Mouse (Mus musculus) liver, postnatal 0 days (tissue): ENCODE measurements around the gene Pfn3. TPM values are rescaled to one million over a fixed set of nuclear protein-coding genes. Genes with fewer than 3 reads are reported as not detected.

Experiments
- ATAC-seq: fragments of 200-750 bp; cut with Nextera tagmentation; 2 replicates; pipeline ENCODE4 v1.8.0; 2017; ENCODE audit warnings: mild to moderate bottlenecking, moderate library complexity
- DNase-seq: peaks from one replicate; pipeline ENCODE4 v3.0.0-alpha.2; 2016
- H3K27ac ChIP-seq: fragments of 300-500 bp; sonication (generic); 2 replicates; pipeline ENCODE4 v1.5.1; 2014; ENCODE audit warnings: antibody characterized with exemption, moderate library complexity, mild to moderate bottlenecking, low read depth
- H3K27me3 ChIP-seq: fragments of 300-500 bp; sonication (generic); 2 replicates; pipeline ENCODE4 v1.6.1; 2014; ENCODE audit warnings: low read length, control low read depth, mixed read lengths; ENCODE audit not compliant: insufficient read depth
- H3K36me3 ChIP-seq: fragments of 300-500 bp; sonication (generic); replicated peaks from 2 replicates; pipeline ENCODE4 v1.6.1; 2014; ENCODE audit warnings: mild to moderate bottlenecking, control low read depth, low read length, moderate library complexity, mixed read lengths; ENCODE audit not compliant: insufficient read depth
- H3K4me1 ChIP-seq: fragments of 300-500 bp; sonication (generic); 2 replicates; pipeline ENCODE4 v1.6.1; 2014; ENCODE audit warnings: antibody characterized with exemption, mild to moderate bottlenecking, control low read depth; ENCODE audit not compliant: insufficient read depth
- H3K4me2 ChIP-seq: fragments of 300-500 bp; sonication (generic); 2 replicates; pipeline ENCODE4 v1.6.1; 2014; ENCODE audit warnings: low read depth, mild to moderate bottlenecking, low read length, moderate library complexity, mixed read lengths
- H3K4me3 ChIP-seq: fragments of 300-500 bp; sonication (generic); 2 replicates; pipeline ENCODE4 v1.5.1; 2014; ENCODE audit warnings: low read depth, low read length
- H3K9ac ChIP-seq: fragments of 300-500 bp; sonication (generic); replicated peaks from 2 replicates; pipeline ENCODE4 v1.6.1; 2014; ENCODE audit warnings: mild to moderate bottlenecking, moderate library complexity
- H3K9me3 ChIP-seq: fragments of 300-500 bp; sonication (generic); 2 replicates; pipeline ENCODE4 v1.6.1; 2016; ENCODE audit warnings: mild to moderate bottlenecking, control low read depth, low read length, mixed read lengths
- CTCF ChIP-seq: sonication (generic); IDR thresholded peaks from 2 replicates; pipeline ENCODE4 v1.5.1; 2016; ENCODE audit warnings: antibody characterized with exemption, low read depth
- EP300 ChIP-seq: IDR thresholded peaks from 2 replicates; pipeline ENCODE4 v1.6.1; 2016; ENCODE audit warnings: antibody characterized with exemption, low read depth, mild to moderate bottlenecking
- WGBS: fragments of 180-500 bp; shearing (Covaris S2); extraction: QIAGEN DNeasy Blood & Tissue Kit; methylation state at CpG from one replicate; pipeline ENCODE4 v1.1.7; 2014; ENCODE audit not compliant: insufficient replicate concordance; 5-methylcytosine and 5-hydroxymethylcytosine counted together
- polyA plus RNA-seq: library from polyadenylated mRNA; unstranded; fragments of >200 nt; fragmentation: Nextera tagmentation; extraction: Ambion mirVana; gene quantifications from 2 replicates; pipeline ENCODE4 v1.2.1, GENCODE M21; 2015

The Pfn3 gene
- polyA plus RNA-seq, 1 experiment from 2014 or later: not detected

DNA sequence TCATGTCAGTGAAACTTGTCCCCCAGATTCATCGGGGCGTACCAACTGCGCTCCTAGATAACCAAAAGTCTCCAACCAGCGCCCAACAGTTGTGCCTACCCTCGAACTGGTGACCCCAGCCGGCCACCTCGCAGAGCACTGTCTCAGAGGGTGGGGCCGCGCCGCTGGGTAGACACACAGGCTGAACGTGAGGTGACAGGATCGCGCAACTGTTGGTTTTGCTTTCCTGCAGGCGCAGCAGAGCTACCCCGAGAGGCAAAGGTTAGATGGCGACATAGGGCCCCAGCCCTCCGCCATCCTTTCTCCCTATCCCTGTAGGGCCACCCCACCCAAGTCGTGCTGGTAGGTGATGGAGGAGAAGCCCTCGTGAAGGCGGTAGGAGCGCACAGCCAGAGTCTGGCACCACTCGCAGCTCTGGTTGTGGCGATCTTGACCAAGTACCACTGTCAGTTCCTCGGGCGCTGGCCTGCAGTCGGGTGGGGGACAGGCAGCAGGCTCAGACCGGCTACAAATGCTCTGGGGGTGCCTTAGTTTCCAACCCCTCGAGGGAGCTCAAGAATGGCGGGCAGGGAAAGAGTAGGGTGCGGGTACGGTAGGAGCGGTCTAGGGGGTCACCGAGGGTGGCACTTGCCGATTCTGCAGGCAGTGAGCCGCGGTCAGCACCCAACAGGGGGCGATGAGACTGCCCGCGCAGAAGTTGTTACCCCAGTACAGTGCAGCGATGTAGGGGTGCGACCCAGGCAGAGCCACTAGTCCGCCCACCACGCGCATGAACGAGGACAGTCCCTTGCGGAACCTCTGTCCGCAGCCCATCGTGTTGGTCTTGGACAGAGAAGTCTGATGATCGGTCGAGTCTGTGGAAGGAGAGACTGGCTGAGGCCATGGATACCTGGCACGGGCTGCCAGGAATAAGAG lies 5.2 kb upstream of the Pfn3 start:
- no peak for TF ChIP-seq EP300
- TF ChIP-seq CTCF: no peak
- H3K27ac ChIP-seq: no peak overlapping the region
- H3K9ac ChIP-seq: no peak overlapping the region
- H3K9me3 ChIP-seq: no peaks in the 10 kb centered on the region
- peak; percentile 55 for ATAC-seq
- H3K36me3 ChIP-seq: peaks cover 4% of the 10 kb centered on the region; the same call in 1 of the 2 replicates
- H3K27me3 ChIP-seq: peaks cover 32% of the 10 kb centered on the region
- DNase-seq: peak; percentile 49
- H3K4me1 ChIP-seq: peaks cover 15% of the 10 kb centered on the region
- 24% methylated on average over 51 of the region's 51 CpGs for WGBS
- no peak overlapping the region for H3K4me3 ChIP-seq
- peak overlapping the region; percentile 48 for H3K4me2 ChIP-seq

DNA sequence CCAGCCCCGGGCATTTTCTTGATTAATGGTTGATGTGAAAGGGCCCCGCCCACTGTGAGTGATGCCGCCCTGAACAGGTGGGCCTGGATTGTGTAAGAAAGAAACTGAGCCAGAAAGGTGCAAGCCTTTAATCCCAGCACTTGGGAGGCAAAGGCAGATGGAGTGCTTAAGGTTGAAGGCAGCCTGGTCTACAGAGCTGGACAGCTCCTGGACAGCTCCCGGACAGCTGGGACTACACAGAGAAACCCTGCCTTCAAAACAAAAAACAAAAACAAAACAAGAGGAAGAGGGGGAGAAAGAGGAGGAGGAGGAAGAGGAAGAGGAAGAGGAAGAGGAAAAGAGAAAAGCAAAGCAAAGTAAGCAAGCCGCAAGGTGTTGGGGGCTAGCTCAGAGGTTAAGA lies 4.1 kb upstream of the Pfn3 start:
- Histone ChIP-seq H3K36me3 (peaks cover 4% of the 10 kb centered on the region; the same call in 1 of the 2 replicates), H3K27me3 (peaks cover 41% of the 10 kb centered on the region), H3K4me3 (no peak overlapping the region), H3K9me3 (no peaks in the 10 kb centered on the region), H3K4me1 (peaks cover 15% of the 10 kb centered on the region), H3K4me2 (no peak overlapping the region), H3K27ac (no peak overlapping the region), H3K9ac (no peak overlapping the region)
- DNase-seq: no peak
- 68% methylated on average over 5 of the region's 5 CpGs for WGBS
- TF ChIP-seq EP300 (no peak), CTCF (no peak)
- no peak for ATAC-seq

DNA sequence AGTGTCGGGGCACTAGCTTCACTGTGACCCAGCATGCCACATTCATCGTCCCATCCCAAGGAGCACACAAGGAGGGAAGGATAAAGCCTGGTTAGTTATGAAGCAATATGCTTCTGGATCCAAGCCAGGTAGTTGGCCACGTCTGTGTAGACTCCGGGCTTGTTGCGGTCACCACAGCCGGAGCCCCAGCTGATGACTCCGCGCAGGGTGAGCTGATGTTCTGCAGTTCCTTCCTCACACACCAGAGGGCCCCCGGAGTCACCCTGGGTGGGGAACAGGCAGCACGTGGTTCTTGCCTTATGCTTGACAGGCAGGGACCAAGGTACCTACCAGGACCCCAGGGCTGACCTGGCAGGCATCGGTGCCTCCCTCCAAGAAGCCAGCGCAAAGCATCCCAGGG lies 3.0 kb upstream of the Pfn3 start:
- peak; percentile 80 for ATAC-seq
- 8% methylated on average over 12 of the region's 12 CpGs for WGBS
- peaks cover 42% of the 10 kb centered on the region for H3K27me3 ChIP-seq

DNA sequence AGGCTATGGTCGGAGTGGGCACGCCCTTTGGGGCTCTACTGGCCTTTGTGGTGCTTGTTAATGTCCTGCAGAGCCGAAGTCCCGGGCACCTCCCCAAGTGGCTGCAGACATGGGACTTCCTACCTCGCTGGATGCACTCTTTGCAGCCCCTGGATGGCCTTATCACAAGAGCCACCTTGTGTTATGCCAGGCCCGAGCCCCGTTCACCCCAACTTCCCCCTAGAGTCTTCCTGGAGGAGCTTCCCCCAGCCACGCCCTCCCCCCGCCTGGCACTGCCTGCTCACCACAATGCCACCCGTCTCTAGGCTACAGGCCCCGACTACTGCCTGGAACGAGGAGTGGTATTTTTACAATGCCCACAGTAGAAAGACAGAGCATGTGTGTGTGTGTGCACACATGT lies 1.7 kb downstream of the Pfn3 start:
- TF ChIP-seq EP300 (no peak), CTCF (no peak)
- H3K27me3 ChIP-seq: peaks cover 37% of the 10 kb centered on the region
- H3K9me3 ChIP-seq: no peaks in the 10 kb centered on the region
- no peak overlapping the region for H3K4me3 ChIP-seq
- H3K36me3 ChIP-seq: no peaks in the 10 kb centered on the region
- H3K4me1 ChIP-seq: peaks cover 3% of the 10 kb centered on the region
- no peak overlapping the region for H3K27ac ChIP-seq
- ATAC-seq (peak; percentile 45), DNase-seq (peak; percentile 51)
- 40% methylated on average over 12 of the region's 12 CpGs for WGBS
- no peak overlapping the region for H3K9ac ChIP-seq
- no peak overlapping the region for H3K4me2 ChIP-seq

More for the DNA sequence above, 3.0 kb upstream of the Pfn3 start:
- DNase-seq: peak; percentile 91
- peak; percentile 93 for TF ChIP-seq CTCF
- no peak for TF ChIP-seq EP300
- H3K36me3 ChIP-seq: peaks cover 4% of the 10 kb centered on the region; the same call in 1 of the 2 replicates
- no peak overlapping the region for H3K4me3 ChIP-seq
- H3K4me2 ChIP-seq: no peak overlapping the region
- H3K9me3 ChIP-seq: no peaks in the 10 kb centered on the region
- peaks cover 15% of the 10 kb centered on the region for H3K4me1 ChIP-seq
- H3K27ac ChIP-seq: no peak overlapping the region
- no peak overlapping the region for H3K9ac ChIP-seq

DNA sequence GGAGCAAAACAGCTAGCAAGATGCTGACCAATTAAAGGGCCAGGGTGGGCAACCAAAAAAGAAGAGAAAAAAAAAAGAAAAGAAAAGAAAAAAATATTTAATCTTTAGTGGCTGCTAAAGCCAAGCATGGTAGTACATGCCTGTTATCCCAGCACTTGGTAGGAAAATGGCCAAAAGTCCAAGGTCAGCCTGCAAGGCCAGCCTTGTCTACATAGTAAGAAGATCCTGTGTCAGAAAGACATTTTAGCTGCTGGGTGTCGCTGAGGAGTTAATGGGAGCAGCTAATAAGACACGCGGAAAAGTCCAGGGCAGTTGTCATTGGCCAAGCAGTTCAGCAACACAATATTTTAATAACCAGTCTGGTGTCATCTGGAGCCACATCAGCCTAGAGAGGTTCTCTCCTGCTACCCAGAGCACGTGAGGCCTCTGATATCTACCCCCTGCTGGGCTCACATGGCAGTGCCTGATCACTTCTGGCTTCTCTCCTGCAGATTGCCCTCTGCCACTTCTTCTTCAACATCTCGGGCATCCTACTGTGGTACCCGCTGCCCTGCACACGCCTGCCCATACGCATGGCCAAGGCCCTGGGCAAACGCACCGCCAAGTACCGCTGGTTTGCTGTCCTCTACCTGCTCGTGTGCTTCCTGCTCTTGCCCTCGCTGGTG lies 2.3 kb downstream of the Pfn3 start:
- Histone ChIP-seq H3K4me1 (no peaks in the 10 kb centered on the region; the same call in none of the 2 replicates), H3K4me2 (no peak overlapping the region), H3K9ac (no peak overlapping the region), H3K9me3 (no peaks in the 10 kb centered on the region), H3K27ac (no peak overlapping the region), H3K4me3 (no peak overlapping the region), H3K36me3 (no peaks in the 10 kb centered on the region), H3K27me3 (peaks cover 32% of the 10 kb centered on the region)
- ATAC-seq (no peak; the same call in 1 of the 2 replicates), DNase-seq (no peak)
- 71% methylated on average over 13 of the region's 13 CpGs for WGBS
- TF ChIP-seq CTCF (peak; percentile 29), EP300 (no peak)

DNA sequence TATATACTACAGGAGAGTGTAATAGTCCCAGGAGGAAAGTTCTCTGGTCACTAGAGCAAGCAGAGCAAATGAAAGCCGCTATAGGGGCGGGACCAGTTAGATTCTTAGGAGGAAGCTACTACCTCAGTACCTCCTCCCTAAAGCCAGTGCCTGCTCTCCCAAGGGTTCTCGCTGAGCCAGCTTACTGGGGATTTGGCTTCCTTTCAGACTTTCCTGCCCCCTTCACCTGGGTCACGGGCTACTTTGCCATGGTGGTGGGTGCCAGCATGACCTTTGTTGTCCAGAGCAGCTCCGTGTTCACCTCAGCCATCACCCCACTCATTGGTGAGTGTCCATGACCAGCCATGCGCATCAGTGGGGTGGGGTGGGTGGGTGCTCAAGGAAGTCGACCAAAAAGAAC lies 3.2 kb downstream of the Pfn3 start:
- H3K9ac ChIP-seq: no peak overlapping the region
- WGBS: 65% methylated on average over 7 of the region's 7 CpGs

More for the DNA sequence above, 3.2 kb downstream of the Pfn3 start:
- H3K27me3 ChIP-seq: peaks cover 33% of the 10 kb centered on the region
- H3K27ac ChIP-seq: no peak overlapping the region
- no peak overlapping the region for H3K4me3 ChIP-seq
- no peaks in the 10 kb centered on the region; the same call in 1 of the 2 replicates for H3K4me1 ChIP-seq
- TF ChIP-seq CTCF: no peak
- no peak for TF ChIP-seq EP300
- H3K36me3 ChIP-seq: no peaks in the 10 kb centered on the region
- H3K9me3 ChIP-seq: no peaks in the 10 kb centered on the region
- H3K4me2 ChIP-seq: no peak overlapping the region
- no peak for ATAC-seq
- no peak for DNase-seq
